Mouse (Mus musculus): ENCODE measurements around the gene Gm20403.

GRCm38 (mm10) chr12:55007361-55008008 lies 21.2 kb upstream of the Gm20403 start:
- TF ChIP-seq CTCF (IDR thresholded peaks at IDR 0.05; ENCODE audit: low read depth) (no peak), EP300 (IDR thresholded peaks at IDR 0.05; ENCODE audit: low read depth) (no peak)
